Mouse (Mus musculus): ENCODE measurements around the gene Ubxn10.

Ubxn10 gene

DNA sequence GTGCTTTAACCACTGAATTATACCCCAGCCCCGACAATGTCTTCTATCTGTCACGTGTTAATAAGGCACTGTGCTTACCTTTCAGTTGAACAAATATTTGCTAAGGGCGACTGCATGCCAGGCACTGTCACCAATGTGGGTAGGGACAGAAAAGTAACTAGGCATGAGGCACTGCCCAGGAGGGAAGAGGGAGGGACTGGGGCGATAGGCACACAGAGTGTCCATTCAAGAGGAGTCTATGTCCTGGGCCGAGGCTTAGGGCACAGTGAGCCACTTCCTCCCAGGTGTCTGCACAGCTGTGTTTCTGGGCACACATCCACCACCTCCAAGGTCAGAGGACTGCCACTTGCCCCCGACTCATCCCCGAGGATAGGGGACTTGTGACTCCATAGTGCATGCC is at the start of gene Ubxn10:
Gene Ubxn10, minus strand, starts transcription at position 137 of the 400 bp plus-strand sequence.
- no peak for DNase-seq

GRCm38 (mm10) chr4:138786141-138786540 is 49.2 kb upstream of the Ubxn10 start:
- DNase-seq = no peak

DNA sequence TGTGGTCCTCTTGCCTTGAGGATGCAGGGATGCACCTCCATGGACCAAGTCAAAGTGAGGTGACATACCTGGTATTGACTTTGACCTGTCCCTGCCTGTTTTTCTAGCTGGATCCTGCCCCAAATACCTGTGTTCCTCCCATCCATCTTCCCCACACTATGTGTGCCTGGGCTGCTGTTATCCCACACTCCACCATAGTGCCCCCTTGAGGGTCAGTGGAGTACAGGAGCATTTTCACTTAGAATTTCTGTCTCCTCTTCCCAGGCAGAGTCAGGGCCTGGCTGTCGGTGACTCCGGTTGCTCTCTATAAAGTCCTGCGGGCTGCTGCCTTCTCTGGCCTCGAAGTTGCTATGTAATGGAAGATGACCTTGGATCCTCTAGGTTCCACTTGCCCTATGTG is 48.8 kb upstream of the Ubxn10 start:
- no peak for DNase-seq

- DNase-seq = no peak
Observed at GRCm38 (mm10) chr4:138782098-138782497, 45.1 kb upstream of the Ubxn10 start.

DNA sequence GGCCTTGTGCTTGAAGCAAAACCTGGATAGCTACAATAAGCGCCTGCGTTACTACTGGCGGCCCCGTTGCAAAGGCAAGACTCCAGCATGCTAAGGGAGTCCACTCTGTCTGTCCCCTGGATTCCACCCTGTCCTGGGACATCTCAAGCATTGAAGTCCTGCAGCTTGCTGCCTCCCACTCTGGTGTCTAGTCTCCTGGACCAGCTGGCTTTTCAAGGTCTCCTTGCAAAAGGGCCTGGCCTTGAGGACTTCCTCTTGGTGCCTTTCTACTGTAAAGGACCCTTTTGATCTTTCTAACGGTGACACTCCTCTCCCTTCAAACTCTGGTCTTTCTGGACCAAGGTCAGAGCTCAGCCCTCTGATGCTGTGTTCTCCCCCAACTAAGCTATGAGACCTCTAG is 43.3 kb upstream of the Ubxn10 start:
- DNase-seq = no peak

DNA sequence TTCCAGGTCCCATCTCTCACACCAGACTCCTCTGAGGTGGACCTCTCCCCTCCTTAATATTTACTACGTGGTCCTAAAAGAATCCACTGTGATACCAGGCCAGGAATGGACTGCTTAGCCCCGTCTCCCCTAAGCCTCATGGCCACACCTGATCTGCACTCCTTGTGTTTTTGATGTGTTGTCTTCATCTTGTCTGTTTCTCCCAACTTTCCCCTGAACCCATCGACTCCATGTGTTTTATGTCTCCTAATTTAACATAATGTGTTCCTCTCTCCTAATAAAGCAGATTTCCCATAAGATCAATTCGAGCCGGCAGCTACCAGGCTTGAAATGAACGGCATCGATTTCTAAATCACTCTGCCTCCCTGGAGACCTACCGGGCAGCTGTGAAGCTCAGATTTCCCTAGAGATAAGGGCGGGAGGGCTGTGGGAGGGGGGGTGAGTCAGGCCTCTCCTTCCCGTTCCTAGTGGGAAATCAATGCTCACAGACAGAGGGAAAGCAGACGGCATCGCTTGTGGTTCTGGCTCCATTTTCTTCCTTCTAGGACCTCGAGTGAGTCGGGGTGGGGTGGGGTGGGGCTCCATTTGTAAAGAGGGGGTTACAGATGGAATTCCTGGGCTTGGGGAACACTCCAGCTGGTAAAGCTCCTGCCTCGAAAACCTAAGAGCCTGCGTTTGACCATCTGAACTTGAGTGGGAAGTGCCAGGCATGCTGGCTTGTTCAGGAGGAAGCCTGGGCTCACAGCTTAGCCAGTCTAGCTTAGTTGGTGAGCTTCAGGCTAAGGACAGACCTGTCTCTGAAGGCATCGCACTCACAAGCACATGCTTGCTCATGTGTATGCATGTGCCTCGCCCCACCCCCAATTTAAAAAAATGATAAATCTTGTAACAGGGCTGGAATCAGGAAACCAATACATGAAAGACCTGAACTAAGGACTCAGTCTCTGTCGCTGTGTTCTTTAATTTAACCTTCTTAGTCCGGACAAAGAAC is 40.7 kb upstream of the Ubxn10 start:
- DNase-seq = no peak

GRCm38 (mm10) chr4:138775435-138775834 is 38.5 kb upstream of the Ubxn10 start, which contains the start of gene Pla2g2d:
Gene Pla2g2d (plus strand): TSS chr4:138775735.
- DNase-seq = no peak

DNA sequence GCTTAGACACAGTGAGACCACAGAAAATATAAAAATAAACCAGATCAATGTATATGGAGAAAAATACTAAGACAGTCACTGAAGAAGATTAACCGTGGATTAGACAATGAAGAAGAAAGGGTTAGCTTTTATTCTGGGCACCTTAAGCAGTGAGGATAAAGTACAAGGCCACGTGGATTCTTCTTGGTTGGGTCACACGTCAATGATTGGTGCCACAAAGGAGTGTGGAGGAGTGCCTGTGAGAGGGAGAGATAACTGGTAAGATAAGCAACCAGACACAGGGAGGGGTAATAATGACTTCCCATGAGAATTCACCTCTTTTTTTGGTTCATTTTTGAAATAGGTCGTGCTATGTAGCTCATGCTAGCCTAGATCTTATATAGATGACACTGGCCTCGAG is 35.4 kb upstream of the Ubxn10 start:
- no peak for DNase-seq

DNA sequence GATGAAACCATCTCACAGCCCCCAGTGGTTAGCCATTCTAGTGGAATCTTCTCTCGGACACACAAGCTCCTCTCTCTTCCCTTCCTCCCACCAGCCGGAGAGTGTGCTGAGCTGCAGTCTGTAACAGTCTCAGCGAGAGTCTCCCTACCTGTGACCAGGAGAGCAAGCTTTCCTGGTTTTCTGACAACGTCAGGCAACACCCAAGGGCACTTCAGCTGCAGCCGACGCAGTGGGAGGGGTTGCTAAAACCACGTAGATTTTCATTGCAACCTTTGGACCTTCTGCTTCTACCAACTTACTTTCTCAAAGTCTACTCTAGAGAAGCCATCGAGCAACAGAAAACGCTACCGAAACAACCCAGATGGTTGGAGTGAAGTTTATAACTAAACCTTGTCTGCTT is 35.0 kb upstream of the Ubxn10 start:
- no peak for DNase-seq

DNA sequence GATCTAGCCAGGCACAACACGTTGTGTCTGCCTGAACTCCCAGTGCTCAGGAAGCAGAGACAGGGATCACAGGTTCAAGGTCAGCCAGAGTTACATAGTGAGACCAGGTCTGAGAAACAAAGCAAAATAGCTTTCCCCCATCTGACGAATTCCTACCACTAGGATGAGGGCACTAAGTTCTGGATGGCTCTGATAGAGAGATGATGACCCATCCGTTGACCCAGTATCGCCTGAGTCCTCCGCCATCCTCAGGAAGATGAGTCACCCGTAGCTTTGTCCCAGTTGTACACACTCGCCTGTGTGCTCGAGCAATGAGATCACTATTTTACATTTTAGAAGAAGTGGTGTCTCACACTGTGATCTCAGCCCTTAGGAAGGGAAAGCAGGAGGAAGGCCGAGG is 25.3 kb upstream of the Ubxn10 start:
- DNase-seq = no peak

DNA sequence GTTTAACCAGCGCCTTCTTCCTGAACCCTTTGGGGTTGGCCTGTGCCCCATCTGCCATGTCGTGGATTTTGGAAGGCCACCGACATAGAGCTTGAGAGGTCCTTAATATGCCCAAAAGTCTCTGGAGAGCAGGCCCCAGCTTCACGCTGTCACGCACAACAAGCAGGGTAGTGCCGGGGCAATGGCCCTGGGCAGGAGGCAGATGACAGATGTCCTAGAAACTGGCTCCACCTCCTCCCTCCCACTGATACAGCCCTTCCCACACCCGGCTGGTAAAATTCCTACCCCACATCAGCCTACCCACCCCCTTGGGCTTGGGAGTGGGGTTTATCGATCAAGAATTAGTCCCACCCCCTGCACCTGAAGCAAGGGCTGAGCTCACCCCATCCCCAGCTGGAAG is 20.4 kb upstream of the Ubxn10 start, which contains the start of gene Pla2g2f:
Gene Pla2g2f, minus strand, starts transcription at position 211 of the 400 bp plus-strand sequence.
- no peak for DNase-seq

- DNase-seq = no peak
Observed at GRCm38 (mm10) chr4:138755983-138756382, 19.0 kb upstream of the Ubxn10 start.

- DNase-seq = no peak
Observed at GRCm38 (mm10) chr4:138755439-138755838, 18.5 kb upstream of the Ubxn10 start.

DNA sequence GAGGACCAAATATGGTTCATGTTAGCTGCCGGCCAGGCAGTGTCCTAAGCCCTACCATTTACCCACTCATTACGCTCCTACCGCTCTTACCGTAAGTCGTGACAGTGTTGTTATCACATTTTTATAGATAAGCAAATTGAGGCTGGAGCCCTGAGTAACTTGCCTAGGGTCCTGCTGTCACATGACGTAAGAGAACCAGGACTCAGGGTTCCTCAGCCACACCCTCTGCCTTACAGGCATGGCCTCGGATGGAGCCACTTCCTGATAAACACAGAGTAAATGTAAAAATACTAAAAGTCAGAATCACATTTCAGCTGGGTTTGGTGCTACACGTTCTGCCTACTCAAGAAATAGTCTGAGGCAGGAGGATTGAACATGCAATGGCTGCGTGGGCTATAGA is 17.5 kb upstream of the Ubxn10 start:
- no peak for DNase-seq

GRCm38 (mm10) chr4:138753608-138754007 is 16.6 kb upstream of the Ubxn10 start:
- DNase-seq = no peak

DNA sequence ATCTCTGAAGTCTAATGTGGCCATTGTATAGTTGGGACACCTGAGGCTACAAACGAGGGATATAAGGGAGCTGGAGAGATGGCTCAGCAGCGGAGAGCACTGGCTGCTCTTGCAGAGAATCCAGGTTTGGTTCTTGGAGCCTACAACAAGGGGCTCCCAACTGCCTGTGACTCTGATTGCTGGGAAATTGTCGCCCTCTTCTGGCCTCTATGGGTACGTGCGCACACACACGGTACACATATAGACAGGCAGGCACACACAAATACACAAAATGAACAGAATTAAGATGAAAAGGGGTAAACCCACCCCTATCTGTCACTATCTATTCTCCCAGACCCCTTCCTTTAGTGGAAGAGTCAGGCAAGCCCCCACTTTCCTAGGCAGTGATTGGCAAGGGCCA is 15.6 kb upstream of the Ubxn10 start:
- DNase-seq = no peak

DNA sequence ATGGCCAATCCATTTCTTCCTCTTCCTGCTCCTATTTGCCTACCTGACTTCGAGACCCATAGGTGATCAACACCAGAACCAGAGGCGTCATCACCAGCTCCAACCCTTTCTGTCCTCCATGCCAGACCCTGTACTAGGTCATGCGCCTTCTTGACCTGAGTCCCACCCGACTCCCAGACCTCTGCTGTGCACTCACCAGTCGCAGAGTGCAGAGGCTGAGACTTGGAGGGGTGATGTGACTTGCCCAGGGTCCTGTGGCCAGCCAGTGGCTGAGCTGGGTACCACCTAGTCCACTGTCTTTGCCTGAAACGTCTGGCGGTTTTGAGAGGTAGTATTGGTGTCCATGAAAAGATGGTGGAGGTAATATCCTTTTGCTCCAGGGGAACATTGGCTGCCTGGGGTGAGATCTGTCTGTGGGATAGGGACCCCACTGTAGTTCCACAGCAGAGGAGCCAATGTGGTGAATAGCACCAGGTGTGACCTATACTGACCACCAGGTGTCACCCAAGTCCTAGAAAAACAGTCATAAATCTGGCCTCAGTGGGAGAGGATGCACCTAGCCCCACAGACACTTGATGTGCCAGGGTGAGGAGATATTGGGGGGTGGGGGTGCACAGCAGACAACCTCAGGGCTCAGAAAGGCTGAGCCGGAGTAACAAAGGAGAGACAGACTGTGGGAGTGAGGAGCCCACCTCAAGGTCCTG is 11.6 kb upstream of the Ubxn10 start:
- DNase-seq = peak; percentile 12 to 21

GRCm38 (mm10) chr4:138747851-138748250 is 10.9 kb upstream of the Ubxn10 start:
- no peak for DNase-seq

GRCm38 (mm10) chr4:138746866-138747265 is 9.9 kb upstream of the Ubxn10 start:
- no peak for DNase-seq

- DNase-seq = no peak
Observed at GRCm38 (mm10) chr4:138745884-138746283, 8.9 kb upstream of the Ubxn10 start.

GRCm38 (mm10) chr4:138739136-138739851 is 2.3 kb upstream of the Ubxn10 start:
- DNase-seq = no peak

- DNase-seq = no peak
Observed at GRCm38 (mm10) chr4:138734863-138735262, 2.1 kb downstream of the Ubxn10 start.

GRCm38 (mm10) chr4:138734105-138734504 is 2.9 kb downstream of the Ubxn10 start:
- no peak for DNase-seq

Data from B cell, adult 2 months (primary cell).